Mouse (Mus musculus): ENCODE data around the gene Fbxw7. TPM values are rescaled to one million over a fixed set of nuclear protein-coding genes. Genes with fewer than 3 reads are reported as not detected.

Gene Fbxw7
- 12.6 and 14.1 TPM in 2 replicates for polyA plus RNA-seq (2015; fragmentation: Nextera tagmentation; extraction: Ambion mirVana)

- peak within 1 kb of the TSS; percentile 99 for H3K27ac ChIP-seq
- under 1% methylated on average over 71 of the region's 76 CpGs for WGBS
- no peaks in the 10 kb centered on the region for H3K27me3 ChIP-seq (replicated peaks)
- H3K9me3 ChIP-seq: no peaks in the 10 kb centered on the region
- H3K4me1 ChIP-seq: peaks cover 11% of the 10 kb centered on the region
- ATAC-seq (ENCODE audit: insufficient read depth, low FRiP score, low read depth): peak; percentile 3
- H3K36me3 ChIP-seq: no peaks in the 10 kb centered on the region
- peak within 1 kb of the TSS; percentile 86 for H3K4me2 ChIP-seq
- H3K9ac ChIP-seq: peak within 1 kb of the TSS; percentile 82
- peak within 1 kb of the TSS; percentile 100 for H3K4me3 ChIP-seq (replicated peaks)
These were observed at the start of gene Fbxw7 for GRCm38 (mm10) chr3:84814762-84815381. Gene Fbxw7 (plus strand): TSS chr3:84815268.

- H3K36me3 ChIP-seq: no peaks in the 10 kb centered on the region
- no peak overlapping the region for H3K27ac ChIP-seq
- H3K4me1 ChIP-seq: no peaks in the 10 kb centered on the region
- H3K27me3 ChIP-seq (replicated peaks): no peaks in the 10 kb centered on the region
- no peak overlapping the region for H3K4me2 ChIP-seq
- ATAC-seq (ENCODE audit: insufficient read depth, low FRiP score, low read depth): no peak
- 87% methylated on average over 4 of the region's 4 CpGs for WGBS
- no peak overlapping the region for H3K9ac ChIP-seq
- no peaks in the 10 kb centered on the region for H3K9me3 ChIP-seq
- H3K4me3 ChIP-seq (replicated peaks): no peak overlapping the region
These were observed 46.1 kb upstream of the Fbxw7 start for GRCm38 (mm10) chr3:84768940-84769339.

- H3K9ac ChIP-seq: no peak overlapping the region
- no peaks in the 10 kb centered on the region for H3K4me1 ChIP-seq
- WGBS: 74% methylated on average over 6 of the region's 6 CpGs
- no peaks in the 10 kb centered on the region for H3K9me3 ChIP-seq
- H3K27ac ChIP-seq: no peak overlapping the region
- no peak overlapping the region for H3K4me2 ChIP-seq
- H3K36me3 ChIP-seq: no peaks in the 10 kb centered on the region
- ATAC-seq (ENCODE audit: insufficient read depth, low FRiP score, low read depth): no peak
- no peaks in the 10 kb centered on the region for H3K27me3 ChIP-seq (replicated peaks)
- H3K4me3 ChIP-seq (replicated peaks): no peak overlapping the region
These were observed 45.7 kb upstream of the Fbxw7 start for GRCm38 (mm10) chr3:84769411-84769810.

GRCm38 (mm10) chr3:84770518-84770917 lies 44.5 kb upstream of the Fbxw7 start:
- Histone ChIP-seq H3K4me2 (no peak overlapping the region), H3K4me1 (no peaks in the 10 kb centered on the region), H3K4me3 (replicated peaks) (no peak overlapping the region), H3K9ac (no peak overlapping the region), H3K27ac (no peak overlapping the region), H3K9me3 (no peaks in the 10 kb centered on the region), H3K27me3 (replicated peaks) (no peaks in the 10 kb centered on the region), H3K36me3 (no peaks in the 10 kb centered on the region)
- WGBS: 83% methylated on average over 6 of the region's 6 CpGs
- ATAC-seq (ENCODE audit: insufficient read depth, low FRiP score, low read depth): no peak

- 59% methylated on average over 2 of the region's 2 CpGs for WGBS
- no peaks in the 10 kb centered on the region for H3K9me3 ChIP-seq
- peak; percentile 91; the same call in 1 of the 2 replicates for ATAC-seq (ENCODE audit: insufficient read depth, low FRiP score, low read depth)
- no peak overlapping the region for H3K27ac ChIP-seq
- peaks cover 3% of the 10 kb centered on the region; the same call in 1 of the 2 replicates for H3K4me1 ChIP-seq
- no peak overlapping the region for H3K4me3 ChIP-seq (replicated peaks)
- H3K36me3 ChIP-seq: no peaks in the 10 kb centered on the region
- H3K4me2 ChIP-seq: no peak overlapping the region
- H3K27me3 ChIP-seq (replicated peaks): no peaks in the 10 kb centered on the region
- H3K9ac ChIP-seq: no peak overlapping the region
These were observed 43.1 kb upstream of the Fbxw7 start for GRCm38 (mm10) chr3:84771980-84772379.

GRCm38 (mm10) chr3:84774246-84775066 lies 40.6 kb upstream of the Fbxw7 start:
- 35% methylated on average over 8 of the region's 8 CpGs for WGBS
- no peak overlapping the region for H3K27ac ChIP-seq
- no peak overlapping the region for H3K4me3 ChIP-seq (replicated peaks)
- H3K9me3 ChIP-seq: no peaks in the 10 kb centered on the region
- ATAC-seq (ENCODE audit: insufficient read depth, low FRiP score, low read depth): no peak
- H3K4me2 ChIP-seq: no peak overlapping the region
- H3K4me1 ChIP-seq: peaks cover 3% of the 10 kb centered on the region; the same call in 1 of the 2 replicates
- no peak overlapping the region for H3K9ac ChIP-seq
- H3K27me3 ChIP-seq (replicated peaks): no peaks in the 10 kb centered on the region
- no peaks in the 10 kb centered on the region for H3K36me3 ChIP-seq

GRCm38 (mm10) chr3:84775067-84775423 lies 40.0 kb upstream of the Fbxw7 start:
- no peaks in the 10 kb centered on the region for H3K9me3 ChIP-seq
- H3K4me1 ChIP-seq: peaks cover 3% of the 10 kb centered on the region; the same call in 1 of the 2 replicates
- no peak overlapping the region for H3K4me2 ChIP-seq
- no peak overlapping the region for H3K9ac ChIP-seq
- no peaks in the 10 kb centered on the region for H3K36me3 ChIP-seq
- no peak overlapping the region for H3K27ac ChIP-seq
- 61% methylated on average over 6 of the region's 6 CpGs for WGBS
- H3K27me3 ChIP-seq (replicated peaks): no peaks in the 10 kb centered on the region
- H3K4me3 ChIP-seq (replicated peaks): no peak overlapping the region
- no peak for ATAC-seq (ENCODE audit: insufficient read depth, low FRiP score, low read depth)

- H3K27ac ChIP-seq: peak overlapping the region; percentile 48
These were observed 39.5 kb upstream of the Fbxw7 start for GRCm38 (mm10) chr3:84775577-84775976.

GRCm38 (mm10) chr3:84776084-84776483 lies 39.0 kb upstream of the Fbxw7 start:
- Histone ChIP-seq H3K36me3 (no peaks in the 10 kb centered on the region), H3K27ac (peak overlapping the region; percentile 48; the same call in 1 of the 2 replicates), H3K4me3 (replicated peaks) (no peak overlapping the region), H3K4me1 (peaks cover 3% of the 10 kb centered on the region; the same call in 1 of the 2 replicates), H3K9me3 (no peaks in the 10 kb centered on the region), H3K9ac (no peak overlapping the region), H3K27me3 (replicated peaks) (no peaks in the 10 kb centered on the region), H3K4me2 (no peak overlapping the region)
- no peak for ATAC-seq (ENCODE audit: insufficient read depth, low FRiP score, low read depth)
- 52% methylated on average over 1 of the region's 1 CpGs for WGBS

More at GRCm38 (mm10) chr3:84775577-84775976, 39.5 kb upstream of the Fbxw7 start:
- no peak for ATAC-seq (ENCODE audit: insufficient read depth, low FRiP score, low read depth)
- Histone ChIP-seq H3K9ac (no peak overlapping the region), H3K27me3 (replicated peaks) (no peaks in the 10 kb centered on the region), H3K4me1 (peaks cover 3% of the 10 kb centered on the region; the same call in 1 of the 2 replicates), H3K9me3 (no peaks in the 10 kb centered on the region), H3K4me3 (replicated peaks) (no peak overlapping the region), H3K36me3 (no peaks in the 10 kb centered on the region), H3K4me2 (no peak overlapping the region)
- WGBS: 54% methylated on average over 4 of the region's 4 CpGs

GRCm38 (mm10) chr3:84787914-84788313 lies 27.2 kb upstream of the Fbxw7 start:
- no peak overlapping the region for H3K9ac ChIP-seq
- H3K9me3 ChIP-seq: no peaks in the 10 kb centered on the region
- H3K4me1 ChIP-seq: no peaks in the 10 kb centered on the region
- H3K27ac ChIP-seq: no peak overlapping the region
- H3K4me2 ChIP-seq: no peak overlapping the region
- no peak for ATAC-seq (ENCODE audit: insufficient read depth, low FRiP score, low read depth)
- 91% methylated on average over 4 of the region's 4 CpGs for WGBS
- H3K4me3 ChIP-seq (replicated peaks): no peak overlapping the region
- no peaks in the 10 kb centered on the region for H3K27me3 ChIP-seq (replicated peaks)
- no peaks in the 10 kb centered on the region for H3K36me3 ChIP-seq

- Histone ChIP-seq H3K9me3 (no peaks in the 10 kb centered on the region), H3K4me2 (no peak overlapping the region), H3K27me3 (replicated peaks) (no peaks in the 10 kb centered on the region), H3K36me3 (no peaks in the 10 kb centered on the region), H3K9ac (no peak overlapping the region), H3K27ac (no peak overlapping the region), H3K4me3 (replicated peaks) (no peak overlapping the region), H3K4me1 (no peaks in the 10 kb centered on the region)
- 57% methylated on average over 9 of the region's 9 CpGs for WGBS
- ATAC-seq (ENCODE audit: insufficient read depth, low FRiP score, low read depth): no peak
These were observed 11.0 kb upstream of the Fbxw7 start for GRCm38 (mm10) chr3:84804036-84804435.

- no peak overlapping the region for H3K27ac ChIP-seq
- no peak for ATAC-seq (ENCODE audit: insufficient read depth, low FRiP score, low read depth)
- no peaks in the 10 kb centered on the region for H3K4me1 ChIP-seq
- no peaks in the 10 kb centered on the region for H3K36me3 ChIP-seq
- H3K4me3 ChIP-seq (replicated peaks): no peak overlapping the region
- no peaks in the 10 kb centered on the region for H3K27me3 ChIP-seq (replicated peaks)
- H3K9ac ChIP-seq: no peak overlapping the region
- no peak overlapping the region for H3K4me2 ChIP-seq
- 69% methylated on average over 2 of the region's 2 CpGs for WGBS
- no peaks in the 10 kb centered on the region for H3K9me3 ChIP-seq
These were observed 8.9 kb upstream of the Fbxw7 start for GRCm38 (mm10) chr3:84806206-84806605.
